Mouse (Mus musculus) liver, embryonic 14.5 days (tissue): ENCODE measurements at regions not wholly inside any gene's neighbourhood (a gene's known extent, or its start where the extent isn't known, plus 50 kb on each side); places are given as distances from the start of the nearest gene placed in this dataset.

Source experiments
- ATAC-seq: fragments of 200-750 bp; cut with Nextera tagmentation; 2 replicates; pipeline ENCODE4 v1.8.0; 2017; ENCODE audit warnings: moderate number of reproducible peaks, mild to moderate bottlenecking, moderate library complexity; ENCODE audit not compliant: insufficient read depth
- DNase-seq, 3 experiments: peaks; one replicate each; pipeline ENCODE4 v3.0.0-alpha.2; 2012 to 2013; ENCODE audit warnings: low read depth in 3 of 3, low spot score in 3 of 3
- H3K27ac ChIP-seq: fragments of 300-500 bp; sonication (generic); 2 replicates; pipeline ENCODE4 v1.5.1; 2014; ENCODE audit warnings: moderate library complexity, mild to moderate bottlenecking, control low read depth, inconsistent platforms
- H3K27me3 ChIP-seq: fragments of 300-500 bp; sonication (generic); 2 replicates; pipeline ENCODE4 v1.6.1; 2014; ENCODE audit warnings: mild to moderate bottlenecking, low read length, moderate library complexity; ENCODE audit not compliant: control insufficient read depth, insufficient read depth
- H3K36me3 ChIP-seq: fragments of 300-500 bp; sonication (generic); replicated peaks from 2 replicates; pipeline ENCODE4 v1.6.1; 2014; ENCODE audit warnings: low read depth; ENCODE audit not compliant: control insufficient read depth, insufficient read depth
- H3K4me1 ChIP-seq, 2 experiments: fragments of 200-500 bp in 1 of 2; fragments of 300-500 bp in 1 of 2; sonication (generic) in 1 of 2; replicated peaks; 2 replicates each; pipeline ENCODE4 v1.6.1; 2012 to 2014; ENCODE audit warnings: antibody characterized with exemption in 1 of 2, inconsistent platforms in 1 of 2, low read length in 1 of 2; ENCODE audit not compliant: control insufficient read depth in 2 of 2, insufficient read depth in 2 of 2
- H3K4me2 ChIP-seq: fragments of 300-500 bp; sonication (generic); 2 replicates; pipeline ENCODE4 v1.6.1; 2014; ENCODE audit warnings: low read depth, mild to moderate bottlenecking, control low read depth, moderate library complexity
- H3K4me3 ChIP-seq, 2 experiments: fragments of 200-500 bp in 1 of 2; fragments of 300-500 bp in 1 of 2; sonication (generic) in 1 of 2; 2 replicates each; pipeline ENCODE4 v1.5.1; 2012 to 2014; ENCODE audit warnings: low read depth in 2 of 2, low read length in 2 of 2, mild to moderate bottlenecking in 2 of 2, control low read depth in 1 of 2, inconsistent platforms in 1 of 2, moderate library complexity in 1 of 2; ENCODE audit not compliant: insufficient read depth in 1 of 2
- H3K9ac ChIP-seq: fragments of 300-500 bp; sonication (generic); replicated peaks from 2 replicates; pipeline ENCODE4 v1.6.1; 2014; ENCODE audit warnings: mild to moderate bottlenecking, control low read depth, moderate library complexity
- H3K9me3 ChIP-seq: fragments of 300-500 bp; sonication (generic); 2 replicates; pipeline ENCODE4 v1.6.1; 2016; ENCODE audit warnings: low read length, mixed read lengths; ENCODE audit not compliant: control insufficient read depth
- CTCF ChIP-seq: IDR thresholded peaks from 2 replicates; pipeline ENCODE4 v1.5.1; 2016; ENCODE audit warnings: antibody characterized with exemption, low read depth, control low read depth
- EP300 ChIP-seq: IDR thresholded peaks from 2 replicates; pipeline ENCODE4 v1.6.1; 2016; ENCODE audit warnings: antibody characterized with exemption, low read depth
- WGBS: fragments of 180-500 bp; shearing (Covaris S2); extraction: QIAGEN DNeasy Blood & Tissue Kit; methylation state at CpG from one replicate; pipeline ENCODE4 v1.1.7; 2014; ENCODE audit not compliant: insufficient replicate concordance; 5-methylcytosine and 5-hydroxymethylcytosine counted together

GRCm38 (mm10) chr1:100551293-100551692, 778.7 kb downstream of the Cntnap5b start:
- no peaks in the 10 kb centered on the region for H3K9me3 ChIP-seq
- TF ChIP-seq EP300 (no peak), CTCF (no peak)
- no peak overlapping the region for H3K4me3 ChIP-seq
- ATAC-seq: no peak
- WGBS: 75% methylated on average over 1 of the region's 1 CpGs
- no peaks in the 10 kb centered on the region for H3K27me3 ChIP-seq
- H3K4me1 ChIP-seq: no peaks in the 10 kb centered on the region
- H3K27ac ChIP-seq: no peak overlapping the region
- DNase-seq: no peak
- H3K4me2 ChIP-seq: no peak overlapping the region
- no peaks in the 10 kb centered on the region for H3K36me3 ChIP-seq
- H3K9ac ChIP-seq: no peak overlapping the region

- DNase-seq: no peak
- 15% methylated on average over 2 of the region's 2 CpGs for WGBS
Measured at GRCm38 (mm10) chr1:100556937-100557336, 784.4 kb downstream of the Cntnap5b start.

More at GRCm38 (mm10) chr1:100556937-100557336, 784.4 kb downstream of the Cntnap5b start:
- Histone ChIP-seq H3K4me2 (no peak overlapping the region), H3K4me3 (no peak overlapping the region), H3K4me1 (no peaks in the 10 kb centered on the region), H3K9ac (no peak overlapping the region), H3K36me3 (no peaks in the 10 kb centered on the region), H3K27me3 (no peaks in the 10 kb centered on the region), H3K9me3 (no peaks in the 10 kb centered on the region), H3K27ac (no peak overlapping the region)
- no peak for ATAC-seq
- TF ChIP-seq CTCF (peak; percentile 30), EP300 (no peak)
